Mouse (Mus musculus): ENCODE measurements around the gene Cpeb1. TPM values are rescaled to one million over a fixed set of nuclear protein-coding genes. Genes with fewer than 3 reads are reported as not detected.

Gene Cpeb1
- polyA plus RNA-seq, 1 experiment from 2014 or later = 1.1 TPM

DNA sequence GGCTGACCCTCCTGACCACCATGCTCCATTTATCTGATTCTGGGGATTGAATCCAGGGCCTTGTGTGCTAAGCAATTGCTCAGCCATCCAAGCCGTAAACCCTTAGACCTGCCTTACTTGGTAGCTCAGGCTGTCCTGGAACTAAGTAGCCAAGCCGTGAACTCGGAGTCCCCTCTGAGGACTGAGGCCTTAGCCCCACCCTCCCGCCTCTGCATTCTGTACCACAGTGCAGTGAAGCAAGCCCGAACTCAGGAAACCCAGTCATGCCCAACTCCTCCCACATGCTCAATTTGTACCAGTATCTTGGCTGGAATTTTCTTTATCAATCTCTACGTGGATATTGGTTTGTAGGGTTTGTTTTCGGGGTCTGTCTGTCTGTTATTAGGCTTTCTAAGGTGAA lies 123.4 kb downstream of the Cpeb1 start:
- H3K9me3 ChIP-seq (ENCODE audit: control insufficient read depth, low read length) = no peaks in the 10 kb centered on the region
- no peak for ATAC-seq (replicated peaks; ENCODE audit: low FRiP score)
- H3K27me3 ChIP-seq (ENCODE audit: control insufficient read depth, insufficient read depth, low read length) = no peaks in the 10 kb centered on the region
- no peaks in the 10 kb centered on the region for H3K4me1 ChIP-seq (replicated peaks; ENCODE audit: control insufficient read depth, insufficient read depth, low read length)
- H3K27ac ChIP-seq (ENCODE audit: low read depth, low read length) = no peak overlapping the region
- no peaks in the 10 kb centered on the region for H3K36me3 ChIP-seq (ENCODE audit: control insufficient read depth, insufficient read depth, low read length)
- no peak overlapping the region for H3K4me2 ChIP-seq (ENCODE audit: low read depth, low read length, severe bottlenecking)
- no peak overlapping the region for H3K9ac ChIP-seq (ENCODE audit: low read length)
- no peak for DNase-seq (ENCODE audit: low spot score)
- 85% methylated on average over 7 of the region's 7 CpGs for WGBS
- H3K4me3 ChIP-seq (ENCODE audit: low read depth, low read length) = no peak overlapping the region

DNA sequence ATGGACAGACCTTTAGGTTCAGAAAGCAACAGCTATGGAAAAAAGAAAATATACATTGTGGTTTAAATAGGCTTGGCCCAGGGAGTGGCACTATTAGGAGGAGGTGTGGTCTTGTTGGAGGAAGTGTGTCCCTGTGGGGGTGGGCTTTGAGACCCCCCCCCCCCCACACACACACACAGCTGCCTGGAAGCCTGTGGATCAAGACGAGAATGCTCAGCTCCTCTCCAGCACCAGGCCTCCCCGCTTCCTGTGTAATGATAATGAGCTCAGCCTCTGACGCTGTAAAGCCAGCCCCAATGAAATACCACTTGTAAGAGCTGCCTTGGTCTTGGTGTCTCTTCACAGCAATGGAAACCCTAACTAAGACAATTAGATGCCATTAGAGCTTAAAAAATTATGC lies 124.5 kb downstream of the Cpeb1 start:
- no peak overlapping the region for H3K27ac ChIP-seq (ENCODE audit: low read depth, low read length)
- no peak overlapping the region for H3K9ac ChIP-seq (ENCODE audit: low read length)
- ATAC-seq (replicated peaks; ENCODE audit: low FRiP score) (no peak), DNase-seq (ENCODE audit: low spot score) (no peak)
- no peak overlapping the region for H3K4me3 ChIP-seq (ENCODE audit: low read depth, low read length)
- H3K4me2 ChIP-seq (ENCODE audit: low read depth, low read length, severe bottlenecking) = no peak overlapping the region
- no peaks in the 10 kb centered on the region for H3K36me3 ChIP-seq (ENCODE audit: control insufficient read depth, insufficient read depth, low read length)
- no peaks in the 10 kb centered on the region for H3K4me1 ChIP-seq (replicated peaks; ENCODE audit: control insufficient read depth, insufficient read depth, low read length)
- no peaks in the 10 kb centered on the region for H3K9me3 ChIP-seq (ENCODE audit: control insufficient read depth, low read length)
- no peaks in the 10 kb centered on the region for H3K27me3 ChIP-seq (ENCODE audit: control insufficient read depth, insufficient read depth, low read length)
- WGBS = 23% methylated on average over 3 of the region's 3 CpGs

DNA sequence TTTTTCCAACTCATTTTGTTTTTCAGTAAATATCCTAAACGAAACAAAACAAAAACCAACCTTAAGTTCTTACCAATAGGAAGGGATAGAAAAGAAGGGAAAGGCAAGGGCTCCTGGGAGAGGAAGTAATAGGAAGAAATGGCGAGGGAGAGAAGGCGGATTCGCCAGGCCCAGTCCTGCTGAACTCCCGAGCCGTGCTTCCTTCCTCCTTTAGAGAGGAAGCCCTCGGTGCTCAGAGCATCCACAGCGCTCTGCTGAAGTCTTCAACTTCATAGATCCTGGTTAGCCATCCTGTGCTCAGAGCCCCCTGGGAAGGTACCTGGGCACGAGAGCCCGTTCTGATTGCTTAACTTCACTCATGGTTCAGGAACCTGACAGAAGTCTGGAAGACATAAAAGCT lies 127.6 kb downstream of the Cpeb1 start:
- H3K27me3 ChIP-seq (ENCODE audit: control insufficient read depth, insufficient read depth, low read length) = no peaks in the 10 kb centered on the region
- DNase-seq (ENCODE audit: low spot score) (no peak), ATAC-seq (replicated peaks; ENCODE audit: low FRiP score) (no peak)
- H3K4me3 ChIP-seq (ENCODE audit: low read depth, low read length) = no peak overlapping the region
- no peak overlapping the region for H3K9ac ChIP-seq (ENCODE audit: low read length)
- no peak overlapping the region for H3K4me2 ChIP-seq (ENCODE audit: low read depth, low read length, severe bottlenecking)
- no peaks in the 10 kb centered on the region for H3K4me1 ChIP-seq (replicated peaks; ENCODE audit: control insufficient read depth, insufficient read depth, low read length)
- 83% methylated on average over 10 of the region's 10 CpGs for WGBS
- no peak overlapping the region for H3K27ac ChIP-seq (ENCODE audit: low read depth, low read length)
- H3K36me3 ChIP-seq (ENCODE audit: control insufficient read depth, insufficient read depth, low read length) = no peaks in the 10 kb centered on the region
- H3K9me3 ChIP-seq (ENCODE audit: control insufficient read depth, low read length) = no peaks in the 10 kb centered on the region

DNA sequence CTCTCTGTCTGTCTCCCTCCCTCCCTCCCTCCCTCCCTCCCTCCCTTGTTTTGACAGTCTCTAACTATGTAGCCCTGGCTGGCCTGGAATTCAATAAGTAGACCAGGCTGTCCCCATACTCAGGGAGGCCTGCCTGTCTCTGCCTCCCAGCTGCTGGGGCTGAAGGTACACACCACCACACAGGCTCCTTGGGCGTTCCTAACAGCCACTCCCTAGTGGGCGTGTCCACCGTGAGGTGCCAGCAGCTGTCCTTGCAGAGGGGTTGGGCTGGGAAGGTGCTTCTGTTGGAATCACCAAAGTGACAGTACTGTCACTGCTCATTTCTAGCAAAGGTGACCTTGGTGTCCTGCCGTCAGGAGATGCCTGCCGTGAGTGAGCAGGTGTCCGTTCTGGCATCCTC lies 128.4 kb downstream of the Cpeb1 start:
- 80% methylated on average over 6 of the region's 6 CpGs for WGBS
- ATAC-seq (replicated peaks; ENCODE audit: low FRiP score) (no peak), DNase-seq (ENCODE audit: low spot score) (no peak)
- H3K36me3 ChIP-seq (ENCODE audit: control insufficient read depth, insufficient read depth, low read length) = no peaks in the 10 kb centered on the region
- H3K4me1 ChIP-seq (replicated peaks; ENCODE audit: control insufficient read depth, insufficient read depth, low read length) = no peaks in the 10 kb centered on the region
- H3K9me3 ChIP-seq (ENCODE audit: control insufficient read depth, low read length) = no peaks in the 10 kb centered on the region
- no peak overlapping the region for H3K27ac ChIP-seq (ENCODE audit: low read depth, low read length)
- H3K4me2 ChIP-seq (ENCODE audit: low read depth, low read length, severe bottlenecking) = no peak overlapping the region
- H3K4me3 ChIP-seq (ENCODE audit: low read depth, low read length) = no peak overlapping the region
- H3K27me3 ChIP-seq (ENCODE audit: control insufficient read depth, insufficient read depth, low read length) = no peaks in the 10 kb centered on the region
- H3K9ac ChIP-seq (ENCODE audit: low read length) = no peak overlapping the region

DNA sequence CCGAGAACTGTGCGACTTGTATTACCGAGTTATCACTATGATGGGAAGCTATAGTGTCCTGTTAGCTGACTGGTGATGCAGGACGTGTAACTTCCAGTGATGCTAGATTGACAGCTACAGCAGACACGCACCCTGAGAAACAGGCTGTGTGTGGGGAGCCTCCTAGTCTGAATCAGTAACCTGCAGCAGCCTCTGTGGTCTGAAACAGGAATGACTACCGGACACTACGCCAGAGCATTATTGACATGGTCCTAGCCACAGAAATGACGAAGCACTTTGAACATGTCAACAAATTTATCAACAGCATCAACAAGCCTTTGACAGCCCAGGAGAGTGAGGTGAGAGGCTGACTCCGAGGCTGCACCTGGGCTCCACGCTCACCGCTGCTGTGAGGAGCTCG lies 129.2 kb downstream of the Cpeb1 start:
- WGBS = 90% methylated on average over 12 of the region's 12 CpGs
- H3K4me3 ChIP-seq (ENCODE audit: low read depth, low read length) = no peak overlapping the region

DNA sequence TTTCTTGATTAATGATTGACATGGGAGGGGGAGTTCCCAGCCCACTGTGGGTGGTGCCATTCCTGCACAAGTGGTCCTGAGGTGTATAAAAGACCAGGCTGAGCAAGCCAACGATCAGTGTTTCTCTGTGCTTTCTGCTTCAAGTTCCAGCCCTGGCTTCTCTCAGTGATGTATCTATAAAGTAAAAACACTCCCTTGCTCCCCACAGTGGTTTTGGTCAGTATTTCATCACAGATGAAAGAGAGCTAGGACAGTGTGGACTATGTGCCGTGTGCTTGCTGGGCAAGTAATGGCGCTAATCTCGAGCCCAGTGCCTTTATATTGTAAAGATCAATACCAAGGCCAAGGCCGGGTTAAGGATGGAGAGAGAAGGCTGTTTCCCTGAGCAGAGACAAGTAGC lies 133.5 kb downstream of the Cpeb1 start:
- DNase-seq (ENCODE audit: low spot score) = no peak
- WGBS = 81% methylated on average over 5 of the region's 5 CpGs

More for the DNA sequence above, 129.2 kb downstream of the Cpeb1 start:
- Histone ChIP-seq H3K9me3 (ENCODE audit: control insufficient read depth, low read length) (no peaks in the 10 kb centered on the region), H3K9ac (ENCODE audit: low read length) (no peak overlapping the region), H3K4me1 (replicated peaks; ENCODE audit: control insufficient read depth, insufficient read depth, low read length) (no peaks in the 10 kb centered on the region), H3K36me3 (ENCODE audit: control insufficient read depth, insufficient read depth, low read length) (no peaks in the 10 kb centered on the region), H3K27me3 (ENCODE audit: control insufficient read depth, insufficient read depth, low read length) (no peaks in the 10 kb centered on the region), H3K27ac (ENCODE audit: low read depth, low read length) (no peak overlapping the region), H3K4me2 (ENCODE audit: low read depth, low read length, severe bottlenecking) (no peak overlapping the region)
- DNase-seq (ENCODE audit: low spot score) (no peak), ATAC-seq (replicated peaks; ENCODE audit: low FRiP score) (no peak)

DNA sequence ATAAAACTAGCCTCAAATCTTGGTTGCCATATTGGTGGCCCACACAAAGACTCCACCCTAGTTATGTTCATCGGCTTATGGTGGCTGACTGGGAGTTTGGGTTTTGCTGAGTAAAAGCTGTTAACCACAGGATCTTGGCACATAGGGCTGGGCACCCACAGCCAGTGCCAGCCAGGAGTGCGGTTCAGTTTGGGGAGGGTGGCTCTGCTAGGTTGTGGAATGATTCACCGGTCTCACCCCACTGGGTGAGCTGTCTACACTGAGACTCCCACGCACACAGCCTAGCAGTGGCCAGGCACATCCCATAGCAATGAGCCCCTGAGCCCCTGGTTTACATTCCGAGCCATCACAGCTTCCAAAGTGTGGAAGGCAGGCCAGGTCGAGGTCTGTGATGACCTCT lies 135.5 kb downstream of the Cpeb1 start:
- H3K4me3 ChIP-seq (ENCODE audit: low read depth, low read length) = no peak overlapping the region
- H3K9me3 ChIP-seq (ENCODE audit: control insufficient read depth, low read length) = no peaks in the 10 kb centered on the region
- H3K4me1 ChIP-seq (replicated peaks; ENCODE audit: control insufficient read depth, insufficient read depth, low read length) = no peaks in the 10 kb centered on the region
- no peak for ATAC-seq (replicated peaks; ENCODE audit: low FRiP score)
- H3K9ac ChIP-seq (ENCODE audit: low read length) = no peak overlapping the region
- WGBS = 89% methylated on average over 6 of the region's 6 CpGs
- H3K4me2 ChIP-seq (ENCODE audit: low read depth, low read length, severe bottlenecking) = no peak overlapping the region
- no peaks in the 10 kb centered on the region for H3K27me3 ChIP-seq (ENCODE audit: control insufficient read depth, insufficient read depth, low read length)
- H3K36me3 ChIP-seq (ENCODE audit: control insufficient read depth, insufficient read depth, low read length) = no peaks in the 10 kb centered on the region
- H3K27ac ChIP-seq (ENCODE audit: low read depth, low read length) = no peak overlapping the region
- no peak for DNase-seq (ENCODE audit: low spot score)

More for the DNA sequence above, 133.5 kb downstream of the Cpeb1 start:
- H3K4me1 ChIP-seq (replicated peaks; ENCODE audit: control insufficient read depth, insufficient read depth, low read length) = no peaks in the 10 kb centered on the region
- H3K4me2 ChIP-seq (ENCODE audit: low read depth, low read length, severe bottlenecking) = no peak overlapping the region
- H3K27me3 ChIP-seq (ENCODE audit: control insufficient read depth, insufficient read depth, low read length) = no peaks in the 10 kb centered on the region
- no peaks in the 10 kb centered on the region for H3K9me3 ChIP-seq (ENCODE audit: control insufficient read depth, low read length)
- no peaks in the 10 kb centered on the region for H3K36me3 ChIP-seq (ENCODE audit: control insufficient read depth, insufficient read depth, low read length)
- ATAC-seq (replicated peaks; ENCODE audit: low FRiP score) = no peak
- no peak overlapping the region for H3K27ac ChIP-seq (ENCODE audit: low read depth, low read length)
- no peak overlapping the region for H3K4me3 ChIP-seq (ENCODE audit: low read depth, low read length)
- H3K9ac ChIP-seq (ENCODE audit: low read length) = no peak overlapping the region

DNA sequence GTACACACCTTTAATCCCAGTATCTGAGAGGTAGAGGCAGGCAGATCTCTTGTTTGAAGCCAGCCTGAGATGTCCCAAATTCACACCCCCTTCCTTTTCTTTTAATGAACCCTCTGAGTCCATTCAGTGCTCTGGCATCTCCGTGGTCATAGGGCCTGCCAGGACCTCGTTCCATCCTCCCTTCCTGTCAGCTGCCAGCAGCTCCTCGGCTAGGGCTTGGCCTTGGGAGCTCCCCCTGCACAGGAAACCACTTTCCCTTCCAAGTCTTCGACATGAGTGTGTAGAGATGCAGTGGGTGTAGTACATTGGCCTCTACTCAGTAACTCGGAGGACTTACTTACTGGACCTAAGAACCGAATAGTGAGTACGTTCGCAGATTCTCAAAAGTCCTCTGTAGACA lies 139.7 kb downstream of the Cpeb1 start:
- ATAC-seq (replicated peaks; ENCODE audit: low FRiP score) (no peak), DNase-seq (ENCODE audit: low spot score) (peak; percentile 11)
- H3K4me3 ChIP-seq (ENCODE audit: low read depth, low read length) = no peak overlapping the region
- H3K4me1 ChIP-seq (replicated peaks; ENCODE audit: control insufficient read depth, insufficient read depth, low read length) = no peaks in the 10 kb centered on the region
- H3K9me3 ChIP-seq (ENCODE audit: control insufficient read depth, low read length) = no peaks in the 10 kb centered on the region
- no peaks in the 10 kb centered on the region for H3K27me3 ChIP-seq (ENCODE audit: control insufficient read depth, insufficient read depth, low read length)
- no peak overlapping the region for H3K9ac ChIP-seq (ENCODE audit: low read length)
- WGBS = 80% methylated on average over 8 of the region's 8 CpGs
- no peak overlapping the region for H3K4me2 ChIP-seq (ENCODE audit: low read depth, low read length, severe bottlenecking)
- H3K36me3 ChIP-seq (ENCODE audit: control insufficient read depth, insufficient read depth, low read length) = no peaks in the 10 kb centered on the region
- no peak overlapping the region for H3K27ac ChIP-seq (ENCODE audit: low read depth, low read length)

DNA sequence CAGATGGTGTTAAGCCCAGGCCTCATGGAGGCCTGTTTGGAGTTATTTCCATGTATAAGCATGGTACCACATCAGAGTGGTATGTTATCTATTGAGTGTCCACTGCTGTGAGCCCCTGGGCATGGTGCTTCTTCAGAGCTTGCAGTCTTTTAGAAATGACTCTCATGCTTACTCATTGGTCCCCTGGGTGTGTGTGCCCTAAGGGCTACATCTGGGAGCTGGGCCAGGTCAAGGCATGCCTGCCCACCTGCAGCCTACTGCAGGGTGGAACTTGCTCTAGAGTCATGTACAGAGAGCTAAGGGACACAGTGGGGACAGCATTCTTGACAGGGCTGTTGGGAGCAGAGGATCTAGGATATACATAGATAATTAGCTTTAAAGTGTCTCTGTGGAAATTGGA lies 143.7 kb downstream of the Cpeb1 start:
- H3K9me3 ChIP-seq (ENCODE audit: control insufficient read depth, low read length) = no peaks in the 10 kb centered on the region
- no peak overlapping the region for H3K4me2 ChIP-seq (ENCODE audit: low read depth, low read length, severe bottlenecking)
- H3K36me3 ChIP-seq (ENCODE audit: control insufficient read depth, insufficient read depth, low read length) = no peaks in the 10 kb centered on the region
- H3K4me1 ChIP-seq (replicated peaks; ENCODE audit: control insufficient read depth, insufficient read depth, low read length) = no peaks in the 10 kb centered on the region
- no peaks in the 10 kb centered on the region for H3K27me3 ChIP-seq (ENCODE audit: control insufficient read depth, insufficient read depth, low read length)
- H3K9ac ChIP-seq (ENCODE audit: low read length) = no peak overlapping the region
- H3K27ac ChIP-seq (ENCODE audit: low read depth, low read length) = no peak overlapping the region
- ATAC-seq (replicated peaks; ENCODE audit: low FRiP score) (no peak), DNase-seq (ENCODE audit: low spot score) (peak; percentile 10)
- no peak overlapping the region for H3K4me3 ChIP-seq (ENCODE audit: low read depth, low read length)

Measured in forebrain, embryonic 11.5 days (tissue).